Mouse (Mus musculus): ENCODE data around the gene Gnpat. TPM values are rescaled to one million over a fixed set of nuclear protein-coding genes. Genes with fewer than 3 reads are reported as not detected.

Gnpat gene
- total RNA-seq, 2 experiments from 2014 or later: 44.3 to 50.3 TPM

DNA sequence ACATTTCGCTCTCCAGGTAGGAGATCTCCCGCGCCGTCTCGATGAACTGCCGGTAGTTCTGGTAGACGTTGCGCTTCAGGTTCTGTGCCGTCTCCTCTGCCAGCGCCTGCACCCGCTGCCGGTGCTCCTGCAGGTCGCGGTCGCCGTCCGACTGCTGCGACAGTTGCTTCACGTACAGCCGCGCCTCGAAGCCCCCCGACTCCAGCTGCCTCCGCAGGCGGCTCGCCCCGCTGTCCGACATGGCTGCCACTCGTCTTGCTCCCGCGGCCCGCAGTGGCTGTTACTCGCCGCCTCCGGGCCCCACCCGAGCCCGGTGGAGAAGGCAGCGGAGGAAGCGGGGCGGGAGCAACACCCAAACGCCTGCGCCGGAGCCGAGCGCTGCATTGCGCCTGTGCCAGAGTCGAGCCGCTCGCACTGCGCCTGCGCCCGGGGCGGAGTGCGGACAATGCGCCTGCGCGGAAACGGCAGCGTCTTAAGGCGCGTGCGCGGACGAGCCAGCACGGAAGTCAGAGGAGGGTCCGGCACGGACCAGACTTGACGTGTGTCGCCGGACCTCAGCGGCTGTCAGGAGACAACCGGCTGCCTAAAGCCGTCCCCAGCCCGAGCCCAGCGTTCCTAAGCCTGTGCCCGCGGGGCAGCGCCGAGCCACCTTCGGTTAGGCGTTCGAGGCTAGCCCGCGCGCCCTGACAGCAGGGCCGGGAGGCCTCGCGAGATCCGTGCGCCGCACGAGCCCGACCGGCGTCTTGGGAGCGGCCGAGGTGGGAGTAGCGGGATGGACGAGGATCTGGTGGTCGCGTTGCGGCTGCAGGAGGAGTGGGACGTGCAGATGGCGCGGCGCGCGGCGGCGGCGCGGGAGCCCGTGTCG, 34.8 kb downstream of the Gnpat start, which contains the start of the genes Exoc8 and Sprtn:
Gene Exoc8, minus strand, starts transcription at position 320 of the 865 bp plus-strand sequence.
Gene Sprtn, plus strand, starts transcription at position 501 of the 865 bp plus-strand sequence.
- ATAC-seq (ENCODE audit: poor library complexity, severe bottlenecking): peak; percentile 86

DNA sequence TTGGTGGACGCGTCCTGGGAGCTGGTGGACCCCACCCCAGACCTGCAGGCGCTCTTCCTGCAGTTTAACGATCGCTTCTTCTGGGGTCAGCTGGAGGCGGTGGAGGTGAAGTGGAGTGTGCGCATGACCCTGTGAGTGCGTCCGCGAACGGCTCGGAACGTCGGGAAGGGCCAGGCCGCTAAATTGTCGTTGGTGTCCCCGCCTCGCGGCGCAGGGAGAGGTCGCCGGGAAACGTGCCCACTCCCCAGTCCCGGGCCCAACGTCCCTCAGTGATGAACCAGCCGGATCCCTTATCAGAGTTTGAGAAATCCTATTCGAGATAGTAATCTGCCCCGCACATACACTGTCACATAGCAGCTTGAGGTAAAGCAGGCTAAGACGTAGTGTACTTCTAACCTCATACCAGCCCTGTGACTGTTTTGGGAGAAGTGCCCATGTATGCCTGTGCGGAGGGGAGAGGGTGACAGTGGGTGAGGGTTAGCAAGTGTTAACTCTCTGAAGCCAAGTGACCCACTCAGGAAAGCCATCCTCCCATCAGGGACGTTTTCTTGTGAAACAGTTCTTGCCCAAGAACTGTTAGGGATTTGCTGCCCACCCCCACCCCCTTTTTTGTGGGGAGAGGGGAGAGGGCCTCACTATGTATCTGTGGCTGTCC, 35.5 kb downstream of the Gnpat start:
- no peak for ATAC-seq (ENCODE audit: poor library complexity, severe bottlenecking)

DNA sequence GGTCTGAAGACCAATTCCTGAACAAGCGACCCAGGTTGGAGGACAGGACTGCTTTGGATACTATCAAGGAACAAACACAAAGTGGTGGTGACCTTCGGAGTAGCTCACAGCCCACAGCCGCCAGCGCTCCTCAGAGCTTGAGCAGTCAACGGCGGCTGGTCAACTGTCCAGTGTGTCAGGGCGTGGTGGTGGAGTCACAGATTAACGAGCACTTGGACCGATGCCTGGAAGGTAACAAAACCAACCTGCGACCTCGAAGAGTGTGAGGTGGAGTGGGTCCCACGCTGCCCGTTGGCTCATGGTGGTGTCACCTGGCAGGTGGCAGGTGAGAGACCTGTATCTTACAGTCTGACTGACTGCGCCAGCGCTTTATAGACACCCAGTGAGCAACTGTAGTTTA, 40.4 kb downstream of the Gnpat start:
- ATAC-seq (ENCODE audit: poor library complexity, severe bottlenecking): no peak

DNA sequence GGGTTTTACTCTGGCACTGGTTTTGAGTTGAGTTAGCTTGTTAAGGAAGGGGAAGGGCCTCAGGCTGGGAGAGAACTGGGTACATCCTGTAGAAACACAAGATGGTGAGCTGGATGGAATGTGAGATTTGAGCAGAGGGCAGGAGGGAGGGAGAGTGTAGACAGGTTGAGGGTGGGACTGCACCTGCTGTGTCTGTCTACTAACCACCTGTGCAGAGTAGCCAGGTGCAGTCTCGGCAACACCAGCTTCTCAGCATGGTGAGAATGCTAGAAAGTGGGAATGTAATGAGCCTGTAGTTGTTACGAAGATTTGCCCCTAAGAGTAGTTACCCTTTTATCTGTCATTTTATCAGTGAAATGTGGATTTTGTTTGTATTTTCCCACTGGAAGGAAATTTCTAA, 42.6 kb downstream of the Gnpat start:
- no peak for ATAC-seq (ENCODE audit: poor library complexity, severe bottlenecking)

DNA sequence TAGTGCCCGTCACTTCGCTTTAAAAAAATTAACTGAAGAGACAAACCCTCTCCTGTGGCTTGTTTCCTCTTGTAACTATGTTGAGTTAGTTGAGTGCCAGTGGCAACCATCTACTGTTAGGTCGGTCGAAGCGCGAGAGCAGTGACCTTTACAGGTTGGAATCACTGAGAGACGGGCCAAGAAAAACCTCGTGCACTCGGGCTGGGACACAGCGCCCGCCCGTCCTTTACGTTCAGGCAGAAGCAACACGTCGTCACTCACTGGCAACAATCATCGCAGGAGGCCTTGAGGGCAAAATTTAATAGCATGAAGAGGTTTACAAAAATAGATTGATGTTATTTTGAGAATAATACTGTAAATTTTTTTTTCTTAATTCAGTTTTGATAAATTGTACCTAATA, 47.1 kb downstream of the Gnpat start:
- ATAC-seq (ENCODE audit: poor library complexity, severe bottlenecking): no peak

DNA sequence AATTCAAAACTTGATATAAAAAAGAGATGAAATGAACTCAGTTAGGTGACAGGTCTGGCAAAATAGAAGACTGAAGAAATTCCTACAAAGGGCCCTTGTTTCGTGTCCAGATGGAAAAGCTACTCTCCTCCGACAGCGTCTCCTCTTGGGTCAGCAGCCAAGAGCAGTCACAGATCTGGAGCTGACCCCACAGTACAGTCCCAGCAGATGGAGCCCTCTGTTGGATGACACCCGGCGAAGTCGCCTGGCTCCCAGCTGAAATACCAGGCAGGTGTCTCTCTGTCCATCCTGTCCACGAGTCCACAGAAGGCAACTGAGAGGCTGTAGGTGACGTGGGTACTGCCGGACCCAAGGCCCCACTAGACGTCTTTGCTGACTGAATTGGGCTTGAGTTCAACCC, 47.5 kb downstream of the Gnpat start:
- ATAC-seq (ENCODE audit: poor library complexity, severe bottlenecking): no peak

DNA sequence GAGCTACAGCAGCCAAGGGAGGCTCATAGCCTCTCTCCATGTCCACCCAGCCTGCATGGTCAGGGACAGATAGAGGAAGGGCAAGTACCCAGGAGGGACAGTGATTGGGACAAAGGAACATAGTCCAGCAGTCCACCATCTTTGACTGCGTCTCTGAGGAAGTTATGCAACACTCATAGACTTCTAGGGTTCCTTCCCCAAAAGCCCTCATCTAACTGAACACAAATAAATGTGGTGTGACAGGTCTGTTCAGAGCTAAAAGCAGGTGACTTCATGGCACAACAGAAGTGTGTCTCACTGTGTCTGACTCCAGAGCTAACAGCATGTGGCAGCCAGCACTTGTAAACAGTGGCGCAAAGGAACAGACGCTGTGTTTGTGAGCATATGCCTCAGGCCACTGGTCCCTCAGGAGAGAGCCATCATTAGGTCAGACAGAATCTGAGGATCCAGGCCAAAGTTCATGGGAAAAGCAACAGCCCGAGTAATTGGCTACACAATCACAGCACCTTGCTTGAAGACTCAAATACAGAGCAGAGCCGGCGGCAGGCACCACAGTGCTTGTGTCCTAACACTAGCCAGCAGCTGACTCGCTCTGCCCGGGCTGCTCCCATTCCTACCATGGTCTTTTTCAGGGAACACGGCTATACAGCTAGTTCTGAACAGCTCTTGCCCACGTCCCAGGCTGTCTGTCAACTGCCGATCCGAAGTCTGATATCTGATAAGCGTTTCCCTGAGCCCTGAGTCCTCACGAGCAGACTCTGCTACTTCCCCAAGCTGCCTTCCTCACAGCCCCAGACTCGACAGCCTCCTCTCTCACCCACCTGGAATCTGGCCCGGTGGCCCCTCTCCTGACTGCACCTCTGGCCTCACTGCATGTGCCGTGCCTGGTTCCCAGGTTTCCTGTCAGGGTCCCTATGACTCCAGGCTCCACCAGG, 49.4 kb downstream of the Gnpat start:
- ATAC-seq (ENCODE audit: poor library complexity, severe bottlenecking): peak; percentile 89

DNA sequence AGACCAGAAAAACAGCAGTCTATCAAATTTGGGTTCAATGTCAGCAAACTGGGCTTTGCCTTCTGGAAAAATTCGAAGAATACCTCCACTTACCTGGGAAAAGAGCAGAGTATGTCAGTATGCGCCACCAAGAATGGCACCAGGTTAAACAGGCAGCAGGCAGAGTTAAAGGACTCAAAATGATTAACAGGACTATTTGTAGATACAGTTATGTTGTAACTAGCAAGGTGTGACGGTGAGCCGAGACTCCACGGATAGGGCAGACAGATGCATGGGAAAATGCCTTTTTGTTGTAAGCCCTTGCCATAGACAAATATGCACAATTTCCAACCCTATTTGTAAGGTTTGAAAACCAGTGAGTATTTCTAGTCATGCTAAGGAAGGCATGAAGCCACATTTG, 51.2 kb downstream of the Gnpat start:
- ATAC-seq (ENCODE audit: poor library complexity, severe bottlenecking): no peak

DNA sequence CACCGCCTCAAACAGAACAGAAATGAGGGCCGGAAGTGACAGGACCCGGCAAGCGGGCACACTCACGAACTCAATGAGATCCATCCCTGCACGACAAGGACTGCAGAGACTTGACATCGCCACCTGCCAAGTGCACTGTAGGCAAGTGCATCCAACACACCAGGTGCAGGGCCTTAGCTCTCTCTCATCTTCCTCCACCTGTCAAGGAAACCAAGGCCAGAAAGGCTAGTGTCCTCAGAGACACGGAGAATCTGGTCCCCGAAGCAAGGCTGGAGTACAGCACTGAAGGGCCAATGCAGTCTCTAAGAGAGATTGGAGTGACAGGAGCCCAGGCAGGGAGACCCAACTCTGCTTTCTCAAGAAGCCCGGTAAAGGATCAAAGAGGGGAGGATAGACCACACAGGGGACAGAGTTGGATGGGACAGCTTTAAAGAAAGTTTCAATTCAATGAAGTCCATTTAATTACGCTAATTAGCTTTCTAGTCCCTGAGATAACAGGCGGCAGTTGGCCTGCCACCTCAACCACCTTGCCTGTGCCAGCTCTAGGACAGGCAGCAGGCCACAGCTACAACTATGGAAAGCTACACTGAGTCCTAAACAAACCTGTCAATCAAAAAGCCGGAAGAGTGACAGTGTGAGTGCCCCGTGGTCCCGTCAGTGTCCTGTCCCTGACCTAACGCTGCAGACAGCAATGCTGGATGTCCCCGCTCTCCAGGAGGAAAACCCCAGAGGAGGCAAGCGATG, 55.1 kb downstream of the Gnpat start:
- ATAC-seq (ENCODE audit: poor library complexity, severe bottlenecking): no peak

DNA sequence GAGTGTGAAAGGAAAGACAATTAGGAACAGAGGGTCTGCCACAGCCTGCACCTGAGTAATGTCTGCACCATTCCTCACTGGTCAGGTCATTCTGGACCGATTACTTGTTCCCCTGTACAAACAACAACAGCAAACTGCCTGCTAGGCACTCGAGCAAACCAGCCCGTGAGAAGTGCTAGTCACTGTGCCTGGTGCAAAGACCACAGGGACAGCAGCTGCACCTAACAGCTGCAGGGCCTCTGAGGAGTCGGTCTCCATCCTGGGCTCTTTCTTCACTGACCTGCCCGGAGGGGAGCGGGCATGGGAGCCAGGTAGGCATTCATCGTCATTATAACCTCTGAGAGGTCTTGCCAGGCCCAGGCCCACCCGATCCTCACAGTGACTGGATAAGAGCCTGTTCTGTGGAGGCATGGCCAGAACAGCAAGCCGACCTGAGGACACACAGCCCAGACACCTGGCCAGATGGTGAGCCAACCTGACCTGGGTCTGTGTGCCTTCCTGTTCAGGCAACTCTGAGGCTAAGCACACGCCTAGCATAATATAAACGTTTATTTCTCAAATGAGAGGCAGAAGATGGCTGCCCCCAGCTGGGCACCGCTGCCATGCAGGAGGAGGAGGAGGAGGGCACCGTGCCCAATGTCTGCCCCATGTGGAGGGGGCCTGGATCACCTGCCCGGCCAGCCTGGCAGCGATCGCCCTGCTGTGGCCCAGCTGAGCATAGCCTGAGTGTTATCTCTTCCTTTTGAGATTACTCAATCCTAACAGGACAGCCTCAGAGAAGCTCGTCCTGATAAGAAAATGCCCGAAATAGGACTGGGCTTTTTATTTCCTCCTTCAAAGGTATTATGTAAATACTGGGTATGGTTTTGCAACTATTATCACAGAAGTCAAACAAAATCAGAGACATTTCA, 58.8 kb downstream of the Gnpat start:
- peak; percentile 63 for ATAC-seq (ENCODE audit: poor library complexity, severe bottlenecking)

DNA sequence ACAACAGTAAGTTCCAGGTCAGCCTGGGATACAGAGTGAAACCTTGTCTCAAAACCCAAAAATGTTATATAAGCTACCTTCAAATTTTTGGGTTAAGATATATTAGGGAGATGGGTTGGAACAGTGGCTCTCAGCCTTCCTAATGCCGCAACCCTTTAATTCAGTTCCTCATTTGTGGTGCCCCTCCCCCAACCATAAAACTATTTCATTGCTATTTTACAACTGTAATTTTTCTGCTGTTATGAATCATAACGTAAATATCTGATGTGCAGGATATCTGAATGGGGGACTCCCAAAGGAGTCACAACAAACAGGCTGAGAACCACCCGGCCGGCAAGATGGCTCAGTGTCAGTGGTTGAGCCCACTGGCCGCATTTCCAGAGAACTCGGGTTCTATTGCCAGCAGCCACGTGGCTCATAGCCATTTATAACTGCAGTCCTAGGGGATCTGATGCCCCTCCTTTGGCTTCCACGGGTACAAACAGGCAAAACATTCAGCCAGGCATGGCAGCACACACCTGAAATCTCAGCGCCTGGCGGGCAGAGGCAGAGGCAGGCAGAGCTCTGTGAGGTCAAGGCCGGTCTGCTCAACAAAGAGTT, 59.8 kb downstream of the Gnpat start:
- ATAC-seq (ENCODE audit: poor library complexity, severe bottlenecking): peak; percentile 28

DNA sequence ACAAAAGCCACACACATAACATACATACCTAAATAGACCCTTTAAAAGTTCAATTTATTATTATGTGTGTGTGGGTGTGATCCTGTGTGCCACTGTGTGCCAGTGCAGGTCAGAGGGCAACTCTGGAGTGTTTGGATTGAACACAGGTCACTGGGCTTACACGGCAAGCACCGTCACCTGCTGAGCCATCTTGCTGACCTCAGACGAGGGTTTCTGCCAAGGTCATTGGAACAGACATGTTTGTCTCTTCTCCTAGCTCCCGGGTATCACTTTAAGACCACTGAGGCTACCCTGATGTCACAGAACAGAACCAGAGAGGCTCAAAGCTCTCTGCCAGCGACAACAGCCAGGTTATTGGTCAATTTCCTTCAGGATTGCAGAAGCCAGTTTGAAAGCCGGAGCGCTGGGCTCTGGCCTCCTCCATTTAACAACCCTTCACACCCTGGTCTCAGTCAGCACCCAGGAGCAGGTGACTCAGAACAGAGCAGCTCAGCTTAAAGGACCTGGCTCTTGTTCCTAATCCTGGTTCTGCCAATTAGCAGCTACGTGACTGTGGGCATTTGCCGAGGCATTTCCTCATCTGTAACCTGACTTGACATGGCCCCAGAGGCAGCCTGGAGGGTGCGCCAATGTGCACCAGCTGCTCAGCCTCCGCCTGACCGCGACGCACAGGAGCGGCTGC, 61.3 kb downstream of the Gnpat start:
- ATAC-seq (ENCODE audit: poor library complexity, severe bottlenecking): peak; percentile 62

DNA sequence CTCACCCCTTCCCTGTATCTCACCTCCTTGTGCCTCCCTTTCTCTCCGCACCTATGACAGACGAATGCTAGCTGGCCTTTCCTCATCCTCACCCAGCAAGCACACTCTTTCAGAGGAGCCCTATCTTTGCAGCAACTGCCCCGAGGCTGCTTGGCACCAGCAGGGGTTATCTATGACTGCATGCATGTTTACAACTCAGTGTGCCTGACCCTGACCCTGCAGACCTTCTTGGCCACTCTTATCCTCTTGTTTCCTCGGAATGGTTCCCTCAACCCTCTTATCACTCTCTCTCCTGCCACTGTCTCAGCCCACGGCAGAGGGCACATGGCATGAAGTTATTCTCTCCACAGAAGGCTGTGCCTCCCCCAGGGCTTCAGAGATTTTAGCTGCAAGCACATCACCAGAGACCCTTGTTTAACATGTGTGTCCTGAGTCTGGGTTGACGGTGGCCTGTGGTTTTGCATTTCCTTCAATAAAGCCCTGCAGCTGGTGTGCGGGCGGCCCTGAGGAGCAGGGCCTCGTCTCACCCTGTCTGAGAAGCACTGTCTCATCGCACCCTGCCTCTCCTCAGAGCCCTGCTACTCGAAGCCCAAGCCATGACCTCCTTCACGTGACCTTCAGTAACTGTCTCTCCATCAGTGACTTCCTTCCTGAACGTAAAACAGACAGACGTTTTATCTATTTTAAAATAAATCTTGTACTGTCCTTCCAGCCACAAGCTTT, 62.9 kb downstream of the Gnpat start:
- ATAC-seq (ENCODE audit: poor library complexity, severe bottlenecking): no peak

DNA sequence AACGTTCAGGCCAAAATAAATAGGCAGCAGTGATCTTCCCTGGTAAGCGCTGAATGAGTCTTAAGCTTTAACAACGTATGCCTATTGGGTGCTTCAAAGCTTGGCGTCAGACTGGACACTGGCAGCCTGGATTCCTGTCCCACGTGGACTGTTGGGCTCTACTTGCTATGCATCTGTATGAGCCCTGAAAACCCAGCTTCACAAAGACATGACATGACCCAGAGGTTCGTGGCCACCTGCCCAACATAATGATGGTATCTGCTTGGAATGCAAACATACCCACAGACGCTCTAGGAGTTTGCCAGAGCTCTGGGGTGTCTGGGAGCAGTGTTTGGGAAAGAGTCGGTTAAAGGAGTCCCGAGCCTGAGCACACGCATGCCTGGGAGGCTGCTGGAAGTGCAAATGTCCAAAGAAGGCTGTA, 63.5 kb downstream of the Gnpat start:
- ATAC-seq (ENCODE audit: poor library complexity, severe bottlenecking): no peak

DNA sequence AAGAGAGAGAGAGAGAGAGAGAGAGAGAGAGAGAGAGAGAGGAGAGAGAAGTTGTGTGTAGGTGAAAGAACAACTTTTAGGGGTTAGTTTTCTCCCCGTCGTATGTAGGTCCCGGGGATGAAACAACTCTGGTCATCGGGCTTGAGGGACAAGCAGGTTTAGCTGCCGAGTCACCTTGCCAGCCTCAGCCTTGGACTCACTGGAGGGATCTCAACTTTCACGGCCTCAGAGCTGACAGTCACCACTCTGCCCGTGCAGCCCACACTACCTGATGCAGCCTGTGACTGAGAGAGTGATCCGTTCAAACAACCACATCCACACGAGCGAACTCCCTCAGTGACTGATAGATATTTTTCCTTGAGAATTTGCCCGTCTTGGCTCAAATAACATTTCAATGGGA, 66.2 kb downstream of the Gnpat start:
- no peak for ATAC-seq (ENCODE audit: poor library complexity, severe bottlenecking)

DNA sequence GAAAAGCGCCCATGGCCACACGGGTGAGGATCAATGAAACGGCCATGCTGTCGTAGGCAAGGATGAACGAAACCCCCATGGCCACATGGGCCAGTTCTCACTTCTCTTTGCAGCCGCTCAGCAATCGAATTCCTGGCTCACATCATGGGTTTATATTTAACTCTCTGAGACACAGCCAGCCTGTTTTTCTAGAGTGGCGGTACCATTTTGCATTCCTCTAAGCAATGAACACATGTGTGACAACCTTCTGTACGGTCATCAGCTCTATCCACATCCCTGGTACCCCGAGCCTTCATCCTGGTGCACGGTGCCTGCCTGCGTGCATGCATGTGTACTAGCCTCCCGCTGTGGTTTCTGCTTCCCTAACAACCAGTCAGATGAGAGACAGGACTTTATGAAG, 67.3 kb downstream of the Gnpat start:
- ATAC-seq (ENCODE audit: poor library complexity, severe bottlenecking): no peak

DNA sequence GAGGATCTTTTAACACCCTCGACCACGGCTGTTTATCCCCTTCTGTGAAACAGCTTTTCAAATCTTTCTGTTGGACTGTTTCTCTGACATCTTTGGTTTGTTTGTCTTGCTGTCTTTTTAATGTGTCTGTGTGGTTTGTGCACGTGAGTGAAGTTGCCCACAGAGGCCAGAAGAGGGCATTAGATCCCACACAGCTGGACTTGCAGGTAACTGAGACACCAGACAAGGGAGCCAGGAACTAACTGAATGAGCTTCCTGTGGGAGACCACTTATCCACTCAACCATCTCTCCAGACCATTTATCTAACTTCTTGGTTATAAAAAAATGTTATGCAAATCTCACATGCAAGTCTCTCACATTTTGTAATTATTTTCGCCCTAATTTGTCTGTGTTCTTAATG, 67.8 kb downstream of the Gnpat start:
- no peak for ATAC-seq (ENCODE audit: poor library complexity, severe bottlenecking)

DNA sequence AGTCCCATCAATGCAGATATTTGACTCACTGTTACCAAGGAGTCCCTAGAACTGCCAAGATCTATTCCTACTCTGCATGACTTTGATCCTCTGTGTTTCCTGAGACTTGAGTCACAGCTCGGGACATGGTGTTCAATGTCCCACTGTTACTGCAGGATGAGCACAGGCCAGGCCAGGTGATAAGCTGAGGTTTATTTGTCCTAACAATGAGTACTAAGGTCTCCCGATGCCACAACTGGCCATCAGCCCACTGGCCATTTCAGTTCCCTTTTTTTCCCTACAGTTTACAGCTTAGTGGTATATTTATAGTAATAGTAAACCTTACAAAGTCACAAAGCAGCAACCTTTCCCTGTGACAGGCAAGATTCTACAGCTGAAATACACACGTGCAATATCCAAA, 69.6 kb downstream of the Gnpat start:
- peak; percentile 56 for ATAC-seq (ENCODE audit: poor library complexity, severe bottlenecking)

All from megakaryocyte, adult 5-6 weeks (primary cell).